Mouse (Mus musculus) lung, postnatal 4 days (tissue): Measurements from ENCODE around the gene Mettl26.

Source experiments
- DNase-seq, 2 experiments: peaks; one replicate each; pipeline ENCODE4 v3.0.0; 2021

Mettl26 gene

GRCm38 (mm10) chr17:25837533-25837932 lies 37.3 kb upstream of the Mettl26 start:
- no peak for DNase-seq

GRCm38 (mm10) chr17:25838904-25839303 lies 36.0 kb upstream of the Mettl26 start:
- DNase-seq = no peak

- DNase-seq = no peak
Measured at GRCm38 (mm10) chr17:25839455-25840235, 35.2 kb upstream of the Mettl26 start.

- no peak for DNase-seq
Measured at GRCm38 (mm10) chr17:25840519-25840918, 34.4 kb upstream of the Mettl26 start.

- no peak for DNase-seq
Measured at GRCm38 (mm10) chr17:25841117-25841880, 33.6 kb upstream of the Mettl26 start, which contains the start of gene Gm20683. Gene Gm20683, minus strand, starts transcription at chr17:25841763.

GRCm38 (mm10) chr17:25842509-25842908 lies 32.4 kb upstream of the Mettl26 start:
- no peak for DNase-seq

GRCm38 (mm10) chr17:25843122-25843521 lies 31.8 kb upstream of the Mettl26 start:
- no peak for DNase-seq

- no peak for DNase-seq
Measured at GRCm38 (mm10) chr17:25843636-25844395, 31.1 kb upstream of the Mettl26 start.

GRCm38 (mm10) chr17:25844396-25844901 lies 30.4 kb upstream of the Mettl26 start, which contains the start of gene Rhot2:
Gene Rhot2, minus strand, starts transcription at chr17:25844851.
- DNase-seq = peak; percentile 96

GRCm38 (mm10) chr17:25860229-25860628 lies 14.6 kb upstream of the Mettl26 start:
- DNase-seq = no peak

GRCm38 (mm10) chr17:25860832-25861703 lies 13.8 kb upstream of the Mettl26 start, which contains the start of gene Wdr90:
Gene Wdr90, minus strand, starts transcription at chr17:25861501.
- DNase-seq = peak; percentile 92 to 95

GRCm38 (mm10) chr17:25861704-25862612 lies 12.9 kb upstream of the Mettl26 start:
- no peak for DNase-seq

- no peak for DNase-seq
Measured at GRCm38 (mm10) chr17:25863681-25864080, 11.2 kb upstream of the Mettl26 start.

GRCm38 (mm10) chr17:25864311-25864710 lies 10.6 kb upstream of the Mettl26 start:
- DNase-seq = no peak

GRCm38 (mm10) chr17:25865288-25865687 lies 9.6 kb upstream of the Mettl26 start:
- no peak for DNase-seq

- no peak for DNase-seq
Measured at GRCm38 (mm10) chr17:25866172-25866571, 8.7 kb upstream of the Mettl26 start.

- no peak for DNase-seq
Measured at GRCm38 (mm10) chr17:25867509-25867835, 7.4 kb upstream of the Mettl26 start.

GRCm38 (mm10) chr17:25867836-25868600 lies 6.9 kb upstream of the Mettl26 start:
- DNase-seq = peak; percentile 43 to 64

GRCm38 (mm10) chr17:25868601-25869191 lies 6.2 kb upstream of the Mettl26 start, which contains the start of gene Mcrip2:
Gene Mcrip2, minus strand, starts transcription at chr17:25868764.
- peak; percentile 85 to 88 for DNase-seq

GRCm38 (mm10) chr17:25869498-25869897 lies 5.4 kb upstream of the Mettl26 start:
- DNase-seq = no peak
